8 mouse cellular contexts compared by ENCODE assay signal in the genomic region with DNA sequence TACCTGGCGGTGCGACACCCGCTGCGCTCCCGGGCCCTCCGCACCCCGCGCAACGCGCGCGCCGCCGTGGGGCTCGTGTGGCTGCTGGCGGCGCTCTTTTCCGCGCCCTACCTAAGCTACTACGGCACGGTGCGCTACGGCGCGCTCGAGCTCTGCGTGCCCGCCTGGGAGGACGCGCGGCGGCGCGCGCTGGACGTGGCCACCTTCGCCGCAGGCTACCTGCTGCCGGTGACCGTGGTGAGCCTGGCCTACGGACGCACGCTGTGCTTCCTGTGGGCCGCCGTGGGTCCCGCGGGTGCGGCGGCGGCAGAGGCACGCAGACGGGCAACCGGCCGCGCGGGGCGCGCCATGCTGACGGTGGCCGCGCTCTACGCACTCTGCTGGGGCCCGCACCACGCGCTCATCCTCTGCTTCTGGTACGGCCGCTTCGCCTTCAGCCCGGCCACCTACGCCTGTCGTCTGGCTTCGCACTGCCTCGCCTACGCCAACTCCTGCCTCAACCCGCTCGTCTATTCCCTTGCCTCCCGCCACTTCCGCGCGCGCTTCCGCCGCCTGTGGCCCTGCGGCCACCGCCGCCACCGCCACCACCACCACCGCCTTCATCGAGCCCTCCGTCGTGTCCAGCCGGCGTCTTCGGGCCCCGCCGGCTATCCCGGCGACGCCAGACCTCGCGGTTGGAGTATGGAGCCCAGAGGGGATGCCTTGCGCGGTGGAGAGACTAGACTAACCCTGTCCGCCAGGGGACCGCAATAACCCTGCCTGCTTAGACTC. TPM values are rescaled to one million over a fixed set of nuclear protein-coding genes. Genes with fewer than 3 reads are reported as not detected.
DNase-seq lines count a peak whose midpoint lies in the region; ATAC-seq and TF ChIP-seq lines count a peak whose summit lies in the region.

No protein-coding gene starts in this region.

- H3K4me3 ChIP-seq in lung, adult 2 months (replicated peaks; ENCODE audit: extremely low read depth, low read depth, low read length) = peak overlapping the region; percentile 25
- H3K4me3 ChIP-seq in forebrain, embryonic 16.5 days (replicated peaks; ENCODE audit: low read length) = peak overlapping the region; percentile 61
- peak overlapping the region; percentile 61 for H3K4me3 ChIP-seq in limb, embryonic 13.5 days

- peaks cover 44% of the 10 kb centered on the region for H3K27me3 ChIP-seq in forebrain, embryonic 16.5 days (replicated peaks; ENCODE audit: control insufficient read depth, insufficient read depth, low read length)
- peaks cover 38% of the 10 kb centered on the region for H3K27me3 ChIP-seq in limb, embryonic 13.5 days

- 1% methylated on average over 102 of the region's 105 CpGs for WGBS in lung, adult 2 months
- under 1% methylated on average over 99 of the region's 105 CpGs for whole genome bisulfite sequencing in forebrain, embryonic 16.5 days
- WGBS in limb, embryonic 13.5 days = under 1% methylated on average over 105 of the region's 105 CpGs

- H3K36me3 ChIP-seq in forebrain, embryonic 16.5 days (ENCODE audit: control insufficient read depth, insufficient read depth) = no peaks in the 10 kb centered on the region
- no peaks in the 10 kb centered on the region for H3K36me3 ChIP-seq in limb, embryonic 13.5 days

- ATAC-seq in forebrain, embryonic 16.5 days = peak; percentile 68
- ATAC-seq in limb, embryonic 13.5 days (ENCODE audit: low FRiP score, low read depth) = peak; percentile 12; the same call in 1 of the 2 replicates

- TF ChIP-seq CTCF in lung, adult 2 months (IDR thresholded peaks at IDR 0.05; ENCODE audit: insufficient read depth, low read length) = no peak

- DNase-seq in adrenal gland, postnatal 14 days = peak; percentile 44
- no peak for DNase-seq in adrenal gland, postnatal 4 days (ENCODE audit: low spot score in 2 of 2)
- DNase-seq in lung, adult 2 months = no peak
- no peak for DNase-seq in lung, adult 18-20 months
- peak; percentile 65 for DNase-seq in retina, postnatal 1 day
- DNase-seq in gastrocnemius, postnatal 4 days (ENCODE audit: low spot score in 2 of 2) = no peak

- no peak overlapping the region for H3K27ac ChIP-seq in forebrain, embryonic 16.5 days (ENCODE audit: low read length)
- H3K27ac ChIP-seq in limb, embryonic 13.5 days = no peak overlapping the region

- no peak for TF ChIP-seq POLR2A in lung, adult 2 months (IDR thresholded peaks at IDR 0.05; ENCODE audit: borderline replicate concordance, extremely low read depth, low read depth, low read length)

- H3K4me2 ChIP-seq in forebrain, embryonic 16.5 days (ENCODE audit: low read length) = peak overlapping the region; percentile 76
- peak overlapping the region; percentile 99 for H3K4me2 ChIP-seq in limb, embryonic 13.5 days (replicated peaks)

- H3K9ac ChIP-seq in forebrain, embryonic 16.5 days (replicated peaks; ENCODE audit: low read depth, low read length) = peak overlapping the region; percentile 58
- peak overlapping the region; percentile 68 for H3K9ac ChIP-seq in limb, embryonic 13.5 days

- no peaks in the 10 kb centered on the region for H3K9me3 ChIP-seq in forebrain, embryonic 16.5 days (ENCODE audit: control insufficient read depth, low read length)
- H3K9me3 ChIP-seq in limb, embryonic 13.5 days = no peaks in the 10 kb centered on the region

- H3K4me1 ChIP-seq in lung, adult 2 months (ENCODE audit: control insufficient read depth, insufficient read depth, low read length) = no peaks in the 10 kb centered on the region
- H3K4me1 ChIP-seq in forebrain, embryonic 16.5 days (replicated peaks; ENCODE audit: control insufficient read depth, insufficient read depth, low read length) = peaks cover 16% of the 10 kb centered on the region
- peaks cover 46% of the 10 kb centered on the region for H3K4me1 ChIP-seq in limb, embryonic 13.5 days

RNA-seq across cellular contexts. Expression of a gene that starts 1.2 kb away (rescaled TPM):
- 0.41 and 0.78 TPM in 2 replicates for total RNA-seq in adrenal gland, postnatal 14 days (2021)
- 1 to 10 TPM in 1 of 2 experiments, under 1 TPM in 1; 0.65 to 1.1 TPM for total RNA-seq in adrenal gland, postnatal 4 days (2021)
- 1.3 and 1.8 TPM in 2 replicates for polyA plus RNA-seq in lung, adult 2 months (2012; rRNA removed)
- not detected in 2 replicates for polyA plus RNA-seq in forebrain, embryonic 16.5 days (2015; fragmentation: Nextera tagmentation; extraction: Ambion mirVana)
- not detected in 2 replicates for polyA plus RNA-seq in limb, embryonic 13.5 days (2015; fragmentation: Nextera tagmentation; extraction: Ambion mirVana)
- not detected for total RNA-seq in gastrocnemius, postnatal 4 days (2021)

RNA-seq across cellular contexts. Expression of a gene that starts 14.7 kb away (rescaled TPM):
- 162 and 178 TPM in 2 replicates for total RNA-seq in adrenal gland, postnatal 14 days (2021)
- total RNA-seq in adrenal gland, postnatal 4 days (2021) = 100 to 1,000 TPM; 361 to 374 TPM
- 92.0 and 112 TPM in 2 replicates for polyA plus RNA-seq in lung, adult 2 months (2012; rRNA removed)
- 403 and 441 TPM in 2 replicates for polyA plus RNA-seq in forebrain, embryonic 16.5 days (2015; fragmentation: Nextera tagmentation; extraction: Ambion mirVana)
- 558 and 589 TPM in 2 replicates for polyA plus RNA-seq in limb, embryonic 13.5 days (2015; fragmentation: Nextera tagmentation; extraction: Ambion mirVana)
- total RNA-seq in gastrocnemius, postnatal 4 days (2021) = 100 to 1,000 TPM; 212 to 246 TPM

RNA-seq across cellular contexts. Expression of a gene that starts 19.8 kb away (rescaled TPM):
- total RNA-seq in adrenal gland, postnatal 14 days (2021) = 23.3 and 24.1 TPM in 2 replicates
- 10 to 100 TPM; 23.8 to 29.7 TPM for total RNA-seq in adrenal gland, postnatal 4 days (2021)
- polyA plus RNA-seq in lung, adult 2 months (2012; rRNA removed) = 60.7 and 67.3 TPM in 2 replicates
- polyA plus RNA-seq in forebrain, embryonic 16.5 days (2015; fragmentation: Nextera tagmentation; extraction: Ambion mirVana) = 54.9 and 58.1 TPM in 2 replicates
- polyA plus RNA-seq in limb, embryonic 13.5 days (2015; fragmentation: Nextera tagmentation; extraction: Ambion mirVana) = 51.9 and 52.8 TPM in 2 replicates
- 10 to 100 TPM; 11.6 to 13.5 TPM for total RNA-seq in gastrocnemius, postnatal 4 days (2021)

RNA-seq across cellular contexts. Expression of a gene that starts 32.1 kb away (rescaled TPM):
- 171 and 177 TPM in 2 replicates for total RNA-seq in adrenal gland, postnatal 14 days (2021)
- 100 to 1,000 TPM; 158 to 162 TPM for total RNA-seq in adrenal gland, postnatal 4 days (2021)
- polyA plus RNA-seq in lung, adult 2 months (2012; rRNA removed) = 81.2 and 105 TPM in 2 replicates
- polyA plus RNA-seq in forebrain, embryonic 16.5 days (2015; fragmentation: Nextera tagmentation; extraction: Ambion mirVana) = 188 and 205 TPM in 2 replicates
- polyA plus RNA-seq in limb, embryonic 13.5 days (2015; fragmentation: Nextera tagmentation; extraction: Ambion mirVana) = 221 and 229 TPM in 2 replicates
- 100 to 1,000 TPM; 106 to 111 TPM for total RNA-seq in gastrocnemius, postnatal 4 days (2021)

Comparison
In these comparisons a context has a peak if more than half of its experiments do, and no peak if none do; other contexts are left out.
1. DNase-seq: peak in adrenal gland, postnatal 14 days (single experiment) and retina, postnatal 1 day (single experiment); none in adrenal gland, postnatal 4 days (0 of 2), lung, adult 2 months (single experiment), lung, adult 18-20 months (0 of 2) and gastrocnemius, postnatal 4 days (0 of 2).
2. Peak in every context shown above with its lines, with median percentiles within 50 percentile points of each other: H3K4me3 ChIP-seq.